Mouse (Mus musculus) MEL (cell line): Measurements from ENCODE around the gene Lrrc46.

Experiments
- CTCF ChIP-seq, 3 experiments: IDR thresholded peaks in 2 of 3; conservative IDR thresholded peaks in 1 of 3; 2 replicates each; pipeline ENCODE4 v1.5.1; 2011 to 2012; ENCODE audit warnings: low read length in 3 of 3, low read depth in 2 of 3, mild to moderate bottlenecking in 2 of 3, improper control_type of control experiment in 1 of 3, inconsistent platforms in 1 of 3, mixed read lengths in 1 of 3, moderate library complexity in 1 of 3; ENCODE audit not compliant: control insufficient read depth in 1 of 3, insufficient read depth in 1 of 3, poor library complexity in 1 of 3, severe bottlenecking in 1 of 3
- E2F4 ChIP-seq: IDR thresholded peaks from 2 replicates; pipeline ENCODE4 v1.6.1; 2011; ENCODE audit warnings: low read depth, low read length, improper control_type of control experiment, borderline replicate concordance
- GABPA ChIP-seq: IDR thresholded peaks from 2 replicates; pipeline ENCODE4 v1.6.1; 2012; ENCODE audit warnings: low read depth, mild to moderate bottlenecking, inconsistent platforms, low read length, improper control_type of control experiment, moderate library complexity
- GATA1 ChIP-seq: IDR thresholded peaks from 2 replicates; pipeline ENCODE4 v1.6.1; 2011; ENCODE audit warnings: low read depth, low read length, improper control_type of control experiment
- MAFK ChIP-seq: IDR thresholded peaks from 2 replicates; pipeline ENCODE4 v1.6.1; 2011; ENCODE audit warnings: low read depth, mild to moderate bottlenecking, low read length, improper control_type of control experiment, borderline replicate concordance
- MEF2A ChIP-seq: IDR thresholded peaks from 2 replicates; pipeline ENCODE4 v1.6.1; 2014; ENCODE audit warnings: low read depth, mild to moderate bottlenecking, inconsistent platforms, low read length, improper control_type of control experiment; ENCODE audit not compliant: poor library complexity, insufficient replicate concordance, severe bottlenecking; ENCODE audit errors: extremely low read depth
- NRF1 ChIP-seq: IDR thresholded peaks from 2 replicates; pipeline ENCODE4 v1.6.1; 2014; ENCODE audit warnings: low read depth, mild to moderate bottlenecking, inconsistent platforms, low read length, improper control_type of control experiment, moderate library complexity; ENCODE audit not compliant: poor library complexity, insufficient read depth, severe bottlenecking
- POLR2A ChIP-seq, 2 experiments: IDR thresholded peaks; 2 replicates each; pipeline ENCODE4 v1.6.1; 2011 to 2012; ENCODE audit warnings: low read length in 2 of 2, mild to moderate bottlenecking in 2 of 2, control low read depth in 1 of 2, improper control_type of control experiment in 1 of 2, low read depth in 1 of 2, moderate library complexity in 1 of 2; ENCODE audit not compliant: control insufficient read depth in 1 of 2, insufficient read depth in 1 of 2, poor library complexity in 1 of 2
- TAL1 ChIP-seq: IDR thresholded peaks from 2 replicates; pipeline ENCODE4 v1.6.1; 2012; ENCODE audit warnings: mild to moderate bottlenecking, inconsistent platforms, low read length, moderate library complexity, mixed read lengths
- TCF12 ChIP-seq: IDR thresholded peaks from 2 replicates; pipeline ENCODE4 v1.6.1; 2014; ENCODE audit warnings: low read depth, mild to moderate bottlenecking, inconsistent platforms, low read length, improper control_type of control experiment, moderate library complexity
- USF2 ChIP-seq, 2 experiments: IDR thresholded peaks; 2 replicates each; pipeline ENCODE4 v1.6.1; 2011 to 2012; ENCODE audit warnings: improper control_type of control experiment in 2 of 2, low read length in 2 of 2, borderline replicate concordance in 1 of 2, inconsistent platforms in 1 of 2, low read depth in 1 of 2, mild to moderate bottlenecking in 1 of 2; ENCODE audit not compliant: insufficient read depth in 1 of 2
- ZKSCAN1 ChIP-seq: IDR thresholded peaks from 2 replicates; pipeline ENCODE4 v1.6.1; 2012; ENCODE audit warnings: low read depth, mild to moderate bottlenecking, inconsistent platforms, low read length, improper control_type of control experiment, moderate library complexity
- ZNF384 ChIP-seq: IDR thresholded peaks from 2 replicates; pipeline ENCODE4 v1.6.1; 2012; ENCODE audit warnings: low read depth, mild to moderate bottlenecking, inconsistent platforms, low read length, improper control_type of control experiment

DNA sequence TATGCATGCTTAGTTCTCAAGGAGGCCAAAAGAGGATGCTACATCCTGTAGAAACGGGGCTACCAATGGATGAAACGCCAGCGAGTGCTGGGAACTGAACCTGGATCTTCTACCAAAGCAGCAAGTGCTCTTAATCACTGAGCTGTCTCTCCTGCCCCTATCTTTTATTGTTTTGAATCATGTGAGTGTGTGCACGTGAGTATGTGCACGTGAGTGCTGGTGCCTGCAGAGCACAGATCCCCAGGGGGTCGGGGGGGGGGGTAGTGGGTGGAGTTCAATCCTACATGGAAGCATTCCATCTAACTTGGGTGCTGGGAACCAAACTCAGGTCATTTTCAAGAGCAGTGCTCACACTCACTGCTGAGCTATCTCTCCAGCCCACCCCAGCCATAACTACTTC, 45.2 kb upstream of the Lrrc46 start:
- TF ChIP-seq CTCF (IDR thresholded peaks at IDR 0.05 in 2 of 3, conservative IDR thresholded peaks at IDR 0.05 in 1 of 3; ENCODE audit: control insufficient read depth in 1 of 3, insufficient read depth in 1 of 3, low read depth in 2 of 3, low read length in 3 of 3, poor library complexity in 1 of 3, severe bottlenecking in 1 of 3): no peak
- no peak for TF ChIP-seq GATA1
- TF ChIP-seq POLR2A (IDR thresholded peaks at IDR 0.05; ENCODE audit: control insufficient read depth in 1 of 2, insufficient read depth in 1 of 2, low read depth in 1 of 2, low read length in 2 of 2, poor library complexity in 1 of 2): no peak
- TF ChIP-seq MEF2A: no peak
- TF ChIP-seq ZNF384: no peak
- TF ChIP-seq E2F4: no peak
- no peak for TF ChIP-seq TAL1
- no peak for TF ChIP-seq ZKSCAN1
- TF ChIP-seq MAFK: no peak
- TF ChIP-seq GABPA: no peak
- no peak for TF ChIP-seq NRF1
- no peak for TF ChIP-seq TCF12
- no peak for TF ChIP-seq USF2 (IDR thresholded peaks at IDR 0.05; ENCODE audit: borderline replicate concordance in 1 of 2, insufficient read depth in 1 of 2, low read depth in 1 of 2, low read length in 2 of 2)
